Mouse (Mus musculus) E14TG2a.4 (cell line): ENCODE data around the gene Dab1.

Experiments
- H3K27me3 ChIP-seq: 2 replicates; pipeline ENCODE4 v1.6.1; 2014; ENCODE audit warnings: low read length, control low read depth; ENCODE audit not compliant: insufficient read depth
- H3K36me3 ChIP-seq: 2 replicates; pipeline ENCODE4 v1.6.1; 2014; ENCODE audit warnings: low read length, control low read depth; ENCODE audit not compliant: insufficient read depth
- H3K4me1 ChIP-seq: replicated peaks from 2 replicates; pipeline ENCODE4 v1.6.1; 2014; ENCODE audit warnings: low read depth, low read length, control low read depth
- H3K4me3 ChIP-seq: replicated peaks from 2 replicates; pipeline ENCODE4 v1.5.1; 2014; ENCODE audit warnings: mild to moderate bottlenecking, low read length
- H3K9me3 ChIP-seq: 2 replicates; pipeline ENCODE4 v1.6.1; 2014; ENCODE audit warnings: low read length, control low read depth
- CTCF ChIP-seq: conservative IDR thresholded peaks from 2 replicates; pipeline ENCODE4 v1.5.1; 2014; ENCODE audit warnings: low read length
- NANOG ChIP-seq: IDR thresholded peaks from 2 replicates; pipeline ENCODE4 v1.6.1; 2014; ENCODE audit warnings: borderline replicate concordance, low read length, mixed read lengths
- POU5F1 ChIP-seq: IDR thresholded peaks from 2 replicates; pipeline ENCODE4 v1.6.1; 2014; ENCODE audit warnings: low read length, borderline replicate concordance

The Dab1 gene

DNA sequence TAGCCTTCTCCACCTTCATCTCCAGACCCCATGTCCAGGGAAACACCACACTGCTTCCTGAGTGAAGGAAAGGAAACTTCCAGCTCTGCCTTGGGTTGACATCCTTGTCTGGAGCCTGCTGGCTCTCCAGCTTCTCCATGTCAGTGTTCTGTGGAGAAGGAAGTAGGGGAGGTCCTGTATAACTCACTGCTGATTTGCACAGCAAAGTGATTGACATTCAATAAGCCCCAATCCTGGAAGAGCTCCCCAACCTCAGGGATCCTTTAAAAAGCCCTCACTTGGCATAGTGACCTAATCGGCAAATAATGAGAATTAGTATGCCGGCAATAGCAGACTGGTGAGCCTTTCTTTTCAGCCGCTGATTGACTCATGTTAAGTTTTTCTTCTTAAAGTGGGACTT lies 138.1 kb downstream of the Dab1 start:
- no peak overlapping the region for H3K4me3 ChIP-seq
- H3K27me3 ChIP-seq, result no peaks in the 10 kb centered on the region
- no peak for TF ChIP-seq NANOG
- no peak for TF ChIP-seq CTCF
- no peak for TF ChIP-seq POU5F1

DNA sequence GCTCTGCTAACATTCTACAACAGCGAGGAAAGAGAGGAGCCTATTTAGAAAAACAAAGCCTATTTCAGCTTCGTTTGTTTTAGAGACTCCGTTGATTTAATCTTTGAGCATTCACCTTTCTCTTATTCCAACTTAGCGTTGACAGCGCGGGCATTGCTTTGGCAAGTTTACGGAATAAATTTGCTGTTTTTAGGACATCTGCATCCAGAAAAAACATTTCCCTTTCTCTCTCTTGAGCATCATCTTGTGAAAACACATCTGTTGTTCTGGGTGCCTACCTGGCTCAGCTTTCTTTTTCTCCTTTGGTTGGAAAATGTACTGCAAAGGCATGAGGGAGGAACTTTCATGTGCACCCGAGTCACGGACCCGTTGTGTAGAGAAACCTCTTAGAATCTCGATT lies 143.3 kb downstream of the Dab1 start:
- H3K27me3 ChIP-seq, result no peaks in the 10 kb centered on the region
- no peaks in the 10 kb centered on the region for H3K9me3 ChIP-seq
- no peaks in the 10 kb centered on the region for H3K36me3 ChIP-seq
- TF ChIP-seq POU5F1, result no peak
- TF ChIP-seq NANOG, result no peak
- no peak for TF ChIP-seq CTCF
- H3K4me1 ChIP-seq, result no peaks in the 10 kb centered on the region
- H3K4me3 ChIP-seq, result no peak overlapping the region

More for the DNA sequence above, 138.1 kb downstream of the Dab1 start:
- H3K36me3 ChIP-seq, result no peaks in the 10 kb centered on the region
- no peaks in the 10 kb centered on the region for H3K9me3 ChIP-seq
- no peaks in the 10 kb centered on the region for H3K4me1 ChIP-seq

GRCm38 (mm10) chr4:103775712-103776111 lies 156.6 kb downstream of the Dab1 start:
- Histone ChIP-seq H3K36me3 (no peaks in the 10 kb centered on the region), H3K27me3 (no peaks in the 10 kb centered on the region), H3K9me3 (no peaks in the 10 kb centered on the region), H3K4me1 (no peaks in the 10 kb centered on the region), H3K4me3 (no peak overlapping the region)
- TF ChIP-seq CTCF, result no peak
- TF ChIP-seq POU5F1, result no peak
- TF ChIP-seq NANOG, result no peak

GRCm38 (mm10) chr4:103781398-103781797 lies 162.2 kb downstream of the Dab1 start:
- Histone ChIP-seq H3K9me3 (no peaks in the 10 kb centered on the region), H3K4me1 (no peaks in the 10 kb centered on the region), H3K27me3 (no peaks in the 10 kb centered on the region), H3K36me3 (no peaks in the 10 kb centered on the region), H3K4me3 (no peak overlapping the region)
- no peak for TF ChIP-seq CTCF
- no peak for TF ChIP-seq NANOG
- no peak for TF ChIP-seq POU5F1

- H3K36me3 ChIP-seq, result no peaks in the 10 kb centered on the region
- no peaks in the 10 kb centered on the region for H3K9me3 ChIP-seq
- H3K4me1 ChIP-seq, result no peaks in the 10 kb centered on the region
- H3K4me3 ChIP-seq, result no peak overlapping the region
- TF ChIP-seq NANOG, result no peak
- TF ChIP-seq POU5F1, result no peak
- no peak for TF ChIP-seq CTCF
- no peaks in the 10 kb centered on the region for H3K27me3 ChIP-seq
These were observed 164.5 kb downstream of the Dab1 start for GRCm38 (mm10) chr4:103783561-103784247.

DNA sequence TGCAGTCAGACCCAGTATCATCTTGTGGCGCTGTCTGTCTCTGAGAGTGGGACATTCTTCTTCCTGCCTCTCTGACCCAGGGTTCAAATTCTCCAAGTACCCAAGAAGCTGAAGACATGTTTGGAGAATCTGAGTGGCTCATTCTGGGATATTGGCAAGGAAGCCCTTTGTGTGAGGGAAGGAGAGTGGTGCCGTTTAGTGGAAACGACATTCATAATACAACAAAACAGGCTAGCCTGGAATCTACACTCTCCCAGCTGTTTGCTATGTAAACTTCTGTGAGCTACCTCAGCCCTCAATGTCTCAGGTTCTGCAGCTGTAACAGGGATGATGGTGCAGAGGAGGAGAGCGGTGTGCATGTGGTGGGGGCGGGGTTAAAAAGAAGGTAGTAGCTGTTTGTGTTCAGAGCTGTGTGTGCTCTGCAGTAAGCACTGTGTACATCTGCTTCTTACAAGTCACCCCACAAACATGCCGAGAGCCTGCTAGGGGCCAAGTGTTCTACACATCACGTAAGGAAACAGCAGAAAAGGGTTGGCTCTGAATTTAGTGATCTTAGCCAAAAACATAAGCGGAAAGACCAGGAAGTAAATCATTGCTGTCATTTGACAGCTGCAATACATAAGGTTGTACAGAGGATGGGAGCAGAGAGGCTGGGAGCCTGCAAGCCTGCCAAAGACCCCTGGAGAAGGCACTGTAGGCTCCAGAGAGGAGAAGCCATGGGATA lies 174.6 kb downstream of the Dab1 start:
- no peaks in the 10 kb centered on the region for H3K36me3 ChIP-seq
- no peaks in the 10 kb centered on the region for H3K9me3 ChIP-seq
- H3K27me3 ChIP-seq, result no peaks in the 10 kb centered on the region
- H3K4me1 ChIP-seq, result peaks cover 11% of the 10 kb centered on the region
- H3K4me3 ChIP-seq, result no peak overlapping the region
- TF ChIP-seq NANOG (no peak), POU5F1 (no peak), CTCF (no peak)

GRCm38 (mm10) chr4:103796416-103796815 lies 177.3 kb downstream of the Dab1 start:
- Histone ChIP-seq H3K4me3 (no peak overlapping the region), H3K36me3 (no peaks in the 10 kb centered on the region), H3K4me1 (peaks cover 11% of the 10 kb centered on the region), H3K9me3 (no peaks in the 10 kb centered on the region), H3K27me3 (no peaks in the 10 kb centered on the region)
- TF ChIP-seq CTCF, result no peak

GRCm38 (mm10) chr4:103802439-103802838 lies 183.3 kb downstream of the Dab1 start:
- H3K4me3 ChIP-seq, result no peak overlapping the region
- peaks cover 20% of the 10 kb centered on the region for H3K4me1 ChIP-seq
- no peaks in the 10 kb centered on the region for H3K36me3 ChIP-seq
- H3K27me3 ChIP-seq, result no peaks in the 10 kb centered on the region
- TF ChIP-seq CTCF, result no peak
- TF ChIP-seq NANOG, result no peak
- no peak for TF ChIP-seq POU5F1
- H3K9me3 ChIP-seq, result no peaks in the 10 kb centered on the region

DNA sequence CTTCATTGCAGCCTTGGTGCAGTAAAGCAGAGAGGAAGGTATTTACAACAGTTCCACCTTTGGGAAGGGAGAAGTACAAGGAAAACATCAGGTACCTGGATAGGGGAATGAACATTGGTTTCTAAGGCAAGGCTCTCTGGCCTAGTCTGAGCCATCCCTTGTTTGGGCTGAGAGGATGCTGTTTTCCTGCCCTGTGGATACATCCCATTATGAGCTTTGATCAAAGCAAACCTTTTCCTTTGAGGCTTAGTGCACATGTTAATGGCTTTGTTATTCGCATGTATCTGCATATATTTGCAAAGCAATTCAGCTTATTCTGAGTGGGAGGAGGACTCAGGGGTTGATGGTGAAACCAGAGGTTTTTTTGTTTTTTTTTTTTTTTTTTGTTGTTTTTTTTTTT lies 185.3 kb downstream of the Dab1 start:
- no peaks in the 10 kb centered on the region for H3K9me3 ChIP-seq
- H3K36me3 ChIP-seq, result no peaks in the 10 kb centered on the region
- TF ChIP-seq NANOG (no peak), POU5F1 (no peak), CTCF (no peak)
- no peak overlapping the region for H3K4me3 ChIP-seq
- H3K27me3 ChIP-seq, result no peaks in the 10 kb centered on the region
- peaks cover 20% of the 10 kb centered on the region for H3K4me1 ChIP-seq
